Mouse (Mus musculus): ENCODE results near the gene Vmn1r236. TPM values are rescaled to one million over a fixed set of nuclear protein-coding genes. Genes with fewer than 3 reads are reported as not detected.
A peak's percentile ranks its signal among the peaks of the same experiment; 100 is the strongest.

Vmn1r236 gene
- 0.04 TPM in 1 of 2 replicates, not detected in the other for polyA plus RNA-seq (2014; fragmentation: Nextera tagmentation; extraction: Ambion mirVana)

- no peak within 1 kb of the TSS for H3K27ac ChIP-seq (replicated peaks; ENCODE audit: low read depth, low read length)
- H3K9ac ChIP-seq (ENCODE audit: low read depth, low read length), result no peak within 1 kb of the TSS
- H3K4me1 ChIP-seq (ENCODE audit: control insufficient read depth, insufficient read depth, low read length), result no peaks in the 10 kb centered on the region
- no peak within 1 kb of the TSS for H3K4me2 ChIP-seq (ENCODE audit: low read depth, low read length)
- no peaks in the 10 kb centered on the region for H3K9me3 ChIP-seq (ENCODE audit: control insufficient read depth, low read length)
- no peak within 1 kb of the TSS for H3K4me3 ChIP-seq (ENCODE audit: low read depth, low read length)
- no peak for ATAC-seq (ENCODE audit: low read depth)
- H3K36me3 ChIP-seq (ENCODE audit: control insufficient read depth, insufficient read depth, low read length), result no peaks in the 10 kb centered on the region
- DNase-seq (ENCODE audit: low spot score), result no peak
- WGBS, result 71% methylated on average over 3 of the region's 3 CpGs
- no peaks in the 10 kb centered on the region for H3K27me3 ChIP-seq (replicated peaks; ENCODE audit: control insufficient read depth, insufficient read depth, low read length)
Measured at GRCm38 (mm10) chr17:21282642-21283041, at the start of gene Vmn1r236. Gene Vmn1r236, plus strand, starts transcription at chr17:21282942.

GRCm38 (mm10) chr17:21256111-21256510 lies 26.6 kb upstream of the Vmn1r236 start, which contains the start of gene Vmn1r235:
Gene Vmn1r235, plus strand, starts transcription at chr17:21256411.
- Histone ChIP-seq H3K4me1 (ENCODE audit: control insufficient read depth, insufficient read depth, low read length) (no peaks in the 10 kb centered on the region), H3K9me3 (ENCODE audit: control insufficient read depth, low read length) (no peaks in the 10 kb centered on the region), H3K4me3 (ENCODE audit: low read depth, low read length) (no peak within 1 kb of the TSS), H3K27ac (replicated peaks; ENCODE audit: low read depth, low read length) (no peak within 1 kb of the TSS), H3K9ac (ENCODE audit: low read depth, low read length) (no peak within 1 kb of the TSS), H3K36me3 (ENCODE audit: control insufficient read depth, insufficient read depth, low read length) (no peaks in the 10 kb centered on the region), H3K27me3 (replicated peaks; ENCODE audit: control insufficient read depth, insufficient read depth, low read length) (no peaks in the 10 kb centered on the region), H3K4me2 (ENCODE audit: low read depth, low read length) (no peak within 1 kb of the TSS)
- DNase-seq (ENCODE audit: low spot score) (no peak), ATAC-seq (ENCODE audit: low read depth) (no peak)

GRCm38 (mm10) chr17:21272103-21272502 lies 10.6 kb upstream of the Vmn1r236 start:
- no peaks in the 10 kb centered on the region for H3K27me3 ChIP-seq (replicated peaks; ENCODE audit: control insufficient read depth, insufficient read depth, low read length)
- no peak overlapping the region for H3K9ac ChIP-seq (ENCODE audit: low read depth, low read length)
- H3K9me3 ChIP-seq (ENCODE audit: control insufficient read depth, low read length), result no peaks in the 10 kb centered on the region
- ATAC-seq (ENCODE audit: low read depth) (no peak), DNase-seq (ENCODE audit: low spot score) (peak; percentile 39)
- H3K4me2 ChIP-seq (ENCODE audit: low read depth, low read length), result no peak overlapping the region
- 3% methylated on average over 4 of the region's 4 CpGs for WGBS
- no peak overlapping the region for H3K4me3 ChIP-seq (ENCODE audit: low read depth, low read length)
- H3K27ac ChIP-seq (replicated peaks; ENCODE audit: low read depth, low read length), result no peak overlapping the region
- no peaks in the 10 kb centered on the region for H3K4me1 ChIP-seq (ENCODE audit: control insufficient read depth, insufficient read depth, low read length)
- H3K36me3 ChIP-seq (ENCODE audit: control insufficient read depth, insufficient read depth, low read length), result no peaks in the 10 kb centered on the region

GRCm38 (mm10) chr17:21284395-21284794 lies 1.7 kb downstream of the Vmn1r236 start:
- Histone ChIP-seq H3K4me2 (ENCODE audit: low read depth, low read length) (no peak overlapping the region), H3K4me3 (ENCODE audit: low read depth, low read length) (no peak overlapping the region), H3K9me3 (ENCODE audit: control insufficient read depth, low read length) (no peaks in the 10 kb centered on the region), H3K9ac (ENCODE audit: low read depth, low read length) (no peak overlapping the region), H3K27me3 (replicated peaks; ENCODE audit: control insufficient read depth, insufficient read depth, low read length) (no peaks in the 10 kb centered on the region), H3K4me1 (ENCODE audit: control insufficient read depth, insufficient read depth, low read length) (no peaks in the 10 kb centered on the region), H3K27ac (replicated peaks; ENCODE audit: low read depth, low read length) (no peak overlapping the region), H3K36me3 (ENCODE audit: control insufficient read depth, insufficient read depth, low read length) (no peaks in the 10 kb centered on the region)
- ATAC-seq (ENCODE audit: low read depth) (no peak), DNase-seq (ENCODE audit: low spot score) (no peak)

GRCm38 (mm10) chr17:21289695-21290094 lies 7.0 kb downstream of the Vmn1r236 start:
- H3K36me3 ChIP-seq (ENCODE audit: control insufficient read depth, insufficient read depth, low read length), result no peaks in the 10 kb centered on the region
- no peak overlapping the region for H3K4me2 ChIP-seq (ENCODE audit: low read depth, low read length)
- no peak for DNase-seq (ENCODE audit: low spot score)
- H3K27me3 ChIP-seq (replicated peaks; ENCODE audit: control insufficient read depth, insufficient read depth, low read length), result no peaks in the 10 kb centered on the region
- H3K9me3 ChIP-seq (ENCODE audit: control insufficient read depth, low read length), result no peaks in the 10 kb centered on the region
- no peaks in the 10 kb centered on the region for H3K4me1 ChIP-seq (ENCODE audit: control insufficient read depth, insufficient read depth, low read length)
- H3K9ac ChIP-seq (ENCODE audit: low read depth, low read length), result no peak overlapping the region
- H3K27ac ChIP-seq (replicated peaks; ENCODE audit: low read depth, low read length), result no peak overlapping the region
- ATAC-seq (ENCODE audit: low read depth), result no peak
- no peak overlapping the region for H3K4me3 ChIP-seq (ENCODE audit: low read depth, low read length)

- DNase-seq (ENCODE audit: low spot score) (no peak), ATAC-seq (ENCODE audit: low read depth) (no peak)
- no peaks in the 10 kb centered on the region for H3K4me1 ChIP-seq (ENCODE audit: control insufficient read depth, insufficient read depth, low read length)
- no peaks in the 10 kb centered on the region for H3K9me3 ChIP-seq (ENCODE audit: control insufficient read depth, low read length)
- H3K27me3 ChIP-seq (replicated peaks; ENCODE audit: control insufficient read depth, insufficient read depth, low read length), result no peaks in the 10 kb centered on the region
- no peak within 1 kb of the TSS for H3K4me3 ChIP-seq (ENCODE audit: low read depth, low read length)
- no peak within 1 kb of the TSS for H3K27ac ChIP-seq (replicated peaks; ENCODE audit: low read depth, low read length)
- H3K36me3 ChIP-seq (ENCODE audit: control insufficient read depth, insufficient read depth, low read length), result no peaks in the 10 kb centered on the region
- H3K4me2 ChIP-seq (ENCODE audit: low read depth, low read length), result no peak within 1 kb of the TSS
- no peak within 1 kb of the TSS for H3K9ac ChIP-seq (ENCODE audit: low read depth, low read length)
Measured at GRCm38 (mm10) chr17:21311565-21311964, 28.8 kb downstream of the Vmn1r236 start, which contains the start of gene Vmn1r237. Gene Vmn1r237, plus strand, starts transcription at chr17:21311865.

Small RNA genes lying within 50 kb of the gene (microRNA-seq; reads per million reads assigned to microRNA genes)
- gene Gm26384 (ENCODE audit: borderline number of aligned reads), result not detected

Other genes with a start within 250 kb of the Vmn1r236 start
- not detected in 2 replicates for gene Vmn1r234, start 56.9 kb upstream of the Vmn1r236 start, polyA plus RNA-seq (2014; fragmentation: Nextera tagmentation; extraction: Ambion mirVana)
- gene Vmn1r235, start 26.5 kb upstream of the Vmn1r236 start, polyA plus RNA-seq (2014; fragmentation: Nextera tagmentation; extraction: Ambion mirVana), result not detected in 2 replicates
- not detected in 2 replicates for gene Vmn1r237, start 28.9 kb downstream of the Vmn1r236 start, polyA plus RNA-seq (2014; fragmentation: Nextera tagmentation; extraction: Ambion mirVana)
- gene Zfp677, start 100.8 kb downstream of the Vmn1r236 start, polyA plus RNA-seq (2014; fragmentation: Nextera tagmentation; extraction: Ambion mirVana), result 3.8 and 4.3 TPM in 2 replicates
- 5.3 and 6.0 TPM in 2 replicates for gene Zfp54, start 140.3 kb downstream of the Vmn1r236 start, polyA plus RNA-seq (2014; fragmentation: Nextera tagmentation; extraction: Ambion mirVana)
- gene Zfp51, start 167.4 kb downstream of the Vmn1r236 start, polyA plus RNA-seq (2014; fragmentation: Nextera tagmentation; extraction: Ambion mirVana), result 12.7 and 17.0 TPM in 2 replicates
- gene Zfp53, start 206.1 kb downstream of the Vmn1r236 start, polyA plus RNA-seq (2014; fragmentation: Nextera tagmentation; extraction: Ambion mirVana), result 7.3 and 10.4 TPM in 2 replicates

All from embryonic facial prominence, embryonic 14.5 days (tissue).